Mouse (Mus musculus) heart, postnatal 36 days (tissue): ENCODE data around the gene Rgcc. TPM values are rescaled to one million over a fixed set of nuclear protein-coding genes. Genes with fewer than 3 reads are reported as not detected.

ENCODE experiments used
- DNase-seq, 2 experiments: peaks; one replicate each; pipeline ENCODE4 v3.0.0; 2021 to 2022
- intact Hi-C: fragments of 180-260 bp; cut with DNase I; formaldehyde crosslinking; loops from one replicate; pipeline ENCODE4 v1.15.1; 2025
- total RNA-seq, 2 experiments: library from RNA; stranded (reverse); gene quantifications; 2 replicates each; pipeline ENCODE4 v1.2.3; 2021

The Rgcc gene
- total RNA-seq, 2 experiments from 2014 or later: 54.7 to 54.8 TPM

DNA sequence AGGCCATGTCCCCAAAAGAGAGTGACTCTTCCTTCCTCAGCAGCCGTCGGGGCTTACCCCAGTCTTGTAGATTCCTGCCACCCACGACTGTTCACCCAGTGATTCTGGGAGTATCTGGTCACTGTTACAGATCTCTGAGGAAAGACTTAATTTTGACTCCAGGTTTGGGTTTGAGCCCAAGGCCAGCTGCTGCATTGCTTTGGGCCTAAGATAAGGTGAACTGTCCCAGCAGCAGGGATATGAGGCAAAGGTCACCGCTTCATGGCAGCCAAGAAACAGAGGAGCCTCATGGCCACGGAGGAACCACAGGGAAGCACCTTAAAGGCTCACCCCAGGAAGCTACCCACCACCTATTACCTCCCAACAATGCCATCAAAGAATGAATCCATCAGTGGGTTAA lies 44.8 kb downstream of the Rgcc start:
- DNase-seq: no peak
- intact Hi-C loops: no loop called here

DNA sequence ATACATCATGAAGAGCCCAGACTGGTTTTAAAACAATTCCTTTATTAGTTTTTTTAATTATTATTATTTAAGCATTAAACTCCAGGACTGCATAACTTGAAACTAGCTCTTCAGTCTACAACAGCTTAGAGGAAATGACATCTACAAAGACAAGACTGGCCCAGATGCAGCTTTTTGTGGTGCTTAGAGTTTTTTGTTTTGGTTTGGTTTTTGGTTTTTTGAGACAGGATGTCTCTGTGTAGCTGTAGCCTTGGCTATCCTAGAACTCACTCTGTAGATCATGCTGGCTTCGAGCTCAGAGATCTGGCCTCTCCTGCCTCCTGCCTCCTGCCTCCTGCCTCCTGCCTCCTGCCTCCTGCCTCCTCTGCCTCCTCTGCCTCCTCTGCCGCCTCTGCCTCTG lies 45.7 kb downstream of the Rgcc start:
- intact Hi-C loops: no loop called here

DNA sequence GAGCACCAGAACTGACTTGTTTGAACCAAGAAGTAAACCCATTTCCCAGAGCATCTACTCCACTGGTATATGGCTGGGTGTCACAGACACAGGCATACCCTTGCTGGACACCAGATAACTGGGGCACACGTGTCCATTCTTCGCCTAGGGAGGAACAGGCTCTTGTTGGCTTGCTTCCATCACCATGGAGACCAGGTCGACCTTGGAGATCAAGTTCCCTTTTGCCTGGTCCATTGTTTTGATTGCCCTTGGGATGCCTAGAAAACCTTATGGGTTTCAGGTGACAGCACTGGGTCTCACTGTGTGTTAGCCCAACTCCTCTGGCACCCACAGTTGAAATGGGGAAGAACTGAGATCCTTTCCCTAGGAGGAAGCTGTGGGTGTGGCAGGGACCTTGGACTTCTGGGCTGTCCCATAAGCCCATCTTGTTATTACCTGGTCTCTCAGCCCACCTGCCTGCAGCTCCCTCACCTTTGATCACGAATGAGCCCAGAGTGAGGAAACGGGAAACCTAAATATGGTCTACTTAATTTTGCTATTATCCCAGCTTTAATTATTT lies 49.6 kb downstream of the Rgcc start:
- no peak for DNase-seq
- intact Hi-C loops: no loop called here

More for the DNA sequence above, 45.7 kb downstream of the Rgcc start:
- no peak for DNase-seq

DNA sequence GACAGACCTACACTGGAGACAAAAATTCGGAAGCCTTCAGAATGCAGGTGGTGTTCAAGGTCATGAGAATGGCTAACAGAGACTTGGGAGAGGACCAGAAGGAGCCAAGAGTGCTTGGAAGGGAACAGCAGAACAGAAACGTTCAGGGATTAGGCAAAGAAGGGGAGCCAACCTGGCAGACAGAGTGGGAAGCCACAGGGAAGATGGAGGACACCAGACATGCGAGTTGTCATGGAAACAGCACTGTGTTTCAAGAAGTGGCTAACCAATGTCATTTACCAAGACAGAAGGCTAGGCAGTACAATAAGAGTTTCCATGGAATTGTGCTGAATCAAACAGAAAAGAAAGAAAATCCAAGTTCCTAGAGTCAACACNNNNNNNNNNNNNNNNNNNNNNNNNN lies 56.9 kb downstream of the Rgcc start:
- DNase-seq: no peak
- intact Hi-C loops: no loop called here

DNA sequence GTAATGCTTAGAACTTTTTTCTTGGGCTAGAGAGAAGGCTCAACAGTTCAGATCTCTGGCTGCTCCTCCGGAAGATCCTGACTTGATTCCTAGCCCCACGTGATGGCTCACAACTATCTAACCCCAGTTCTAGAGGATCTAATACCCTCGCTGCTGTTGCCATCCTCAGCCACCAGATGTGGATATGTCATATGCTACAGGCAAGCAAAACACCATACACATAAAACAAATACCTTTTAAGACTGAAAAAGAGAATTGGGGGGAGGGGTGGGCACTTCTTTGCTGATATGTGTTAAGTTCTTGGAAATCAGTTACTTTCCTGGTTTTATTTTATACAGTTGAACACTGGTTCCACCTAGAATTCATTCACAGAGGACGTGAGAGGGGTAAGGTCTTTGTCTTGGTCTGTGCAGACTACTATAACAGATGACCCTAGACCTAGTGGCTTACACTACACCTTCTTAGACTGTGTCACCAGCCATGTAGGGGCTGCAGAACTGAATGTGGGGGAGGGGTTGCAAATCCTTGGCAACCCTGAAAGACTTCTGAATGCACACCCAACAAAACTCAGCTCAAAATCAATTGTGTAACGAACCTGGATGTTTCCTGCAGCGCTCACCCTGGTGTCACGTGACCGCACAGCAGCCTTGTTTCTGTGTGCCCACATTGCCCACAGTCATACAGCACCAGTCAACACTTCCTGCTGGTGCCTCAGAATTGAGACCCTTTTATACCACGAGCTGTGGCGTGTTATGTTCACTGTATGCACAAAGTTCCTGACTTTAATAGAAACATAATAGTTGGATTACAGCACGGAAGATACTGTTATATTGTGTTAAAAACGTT lies 58.2 kb downstream of the Rgcc start:
- DNase-seq: no peak
- intact Hi-C loops: no loop called here

DNA sequence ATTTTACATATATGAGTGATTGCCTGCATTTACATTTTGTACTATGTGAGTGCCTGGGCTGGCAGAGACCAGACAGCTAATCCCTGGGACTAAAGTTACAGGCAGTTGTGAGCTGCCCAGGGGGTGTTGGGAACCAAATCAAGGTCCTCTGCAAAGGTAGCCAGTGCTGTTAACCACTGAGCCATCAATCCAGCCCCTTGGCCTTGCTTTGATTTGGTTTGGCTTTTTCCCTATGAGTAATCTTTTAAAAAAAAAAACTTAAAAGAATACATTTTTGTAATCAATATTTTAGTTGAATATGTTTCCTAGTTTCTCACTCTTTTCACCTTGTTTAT lies 59.1 kb downstream of the Rgcc start:
- no peak for DNase-seq
- intact Hi-C loops: no loop called here

DNA sequence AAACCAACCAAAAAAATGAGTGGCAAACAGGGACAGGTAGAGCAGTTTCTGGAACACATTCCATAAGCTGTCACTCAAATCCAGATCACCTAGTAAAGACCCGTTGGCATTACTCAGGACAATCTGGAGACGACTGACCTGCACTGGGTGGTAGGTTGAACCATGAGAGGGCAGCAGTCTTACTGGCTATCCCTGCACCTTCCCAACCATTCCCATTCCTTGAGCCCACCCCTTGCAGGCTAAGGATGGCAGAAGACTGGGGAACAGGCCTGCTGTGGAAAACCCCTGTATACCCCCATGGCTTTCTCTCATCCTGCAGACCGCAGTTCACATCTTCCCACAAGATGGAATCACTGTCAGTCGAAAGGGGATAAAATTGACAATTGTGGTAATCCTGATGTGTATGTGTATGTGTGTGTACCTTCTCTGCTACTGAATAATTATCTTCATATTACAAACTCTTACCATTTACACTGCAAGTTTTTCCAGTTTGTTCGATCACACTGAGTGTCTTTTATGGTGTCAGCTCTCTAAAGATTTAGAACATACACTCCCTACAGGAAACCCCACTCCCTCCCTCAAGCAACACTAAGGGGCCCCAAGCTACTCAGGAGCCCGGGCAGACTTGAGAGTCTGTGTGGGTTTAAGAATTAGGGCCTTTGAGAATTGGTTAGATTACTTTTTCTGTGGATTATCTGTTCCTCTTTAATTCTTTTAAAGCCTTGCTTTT lies 59.6 kb downstream of the Rgcc start:
- DNase-seq: no peak
- intact Hi-C loops: no loop called here

DNA sequence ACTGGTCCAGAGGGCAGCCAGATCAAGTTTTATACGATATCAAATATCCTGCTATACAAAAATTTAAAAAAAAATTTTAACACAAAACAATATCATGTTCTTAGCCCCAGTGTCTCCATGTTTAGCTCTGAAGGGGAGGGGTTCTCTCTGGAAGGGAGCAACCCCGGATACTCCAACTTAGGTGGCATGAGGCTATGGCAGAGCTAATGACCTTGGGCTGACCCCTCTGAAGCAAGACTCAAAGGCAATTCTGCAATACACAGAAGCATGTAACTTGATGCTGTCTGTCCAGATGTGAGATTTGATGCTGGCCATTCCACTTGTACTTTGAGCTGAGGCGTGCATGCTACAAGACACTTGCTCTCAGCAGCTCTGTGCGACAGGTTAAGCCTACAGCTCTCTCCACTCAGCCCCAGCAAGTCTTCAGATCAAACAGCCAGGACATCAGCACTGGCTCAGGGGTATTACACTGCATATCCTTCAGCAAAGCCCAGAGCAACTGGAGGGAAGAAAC lies 60.3 kb downstream of the Rgcc start:
- DNase-seq: no peak
- intact Hi-C loops: no loop called here

DNA sequence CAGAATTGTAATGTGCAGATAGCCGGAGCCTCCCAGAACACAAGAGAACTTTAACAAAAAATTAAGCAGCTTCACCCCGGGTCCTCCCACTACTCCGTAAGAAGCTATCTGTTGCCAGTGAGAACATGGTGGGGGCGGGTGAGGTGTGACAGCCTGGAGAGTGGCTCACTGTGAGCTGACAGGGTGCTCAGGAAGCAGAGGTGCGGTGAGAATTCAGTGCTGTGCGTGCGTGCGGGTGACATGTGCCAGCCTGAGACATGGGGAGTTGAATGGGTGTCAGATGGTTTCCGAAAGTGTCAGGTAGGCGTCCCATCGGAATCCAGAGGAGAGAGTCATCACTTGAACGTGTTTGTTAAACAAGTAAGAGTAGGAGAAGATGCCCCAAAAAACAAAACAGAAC lies 62.0 kb downstream of the Rgcc start:
- no peak for DNase-seq
- intact Hi-C loops: no loop called here

Other genes starting within 250 kb of the Rgcc start
- not detected for gene Zfp957, start 54.3 kb downstream of the Rgcc start, total RNA-seq
- 10 to 100 TPM; 10.8 to 11.2 TPM for gene Naa16, start 89.1 kb upstream of the Rgcc start, total RNA-seq
- 1 to 10 TPM; 7.9 to 8.0 TPM for gene Mtrf1, start 96.1 kb upstream of the Rgcc start, total RNA-seq
- gene Kbtbd7, start 124.9 kb upstream of the Rgcc start, total RNA-seq: 10 to 100 TPM; 10.2 to 10.9 TPM
- under 1 TPM; 0.16 to 0.17 TPM for gene Kbtbd6, start 150.2 kb upstream of the Rgcc start, total RNA-seq
- 10 to 100 TPM; 13.8 to 17.4 TPM for gene Elf1, start 179.5 kb upstream of the Rgcc start, total RNA-seq
- gene Wbp4, start 179.9 kb upstream of the Rgcc start, total RNA-seq: 10 to 100 TPM; 20.7 to 22.0 TPM